Mouse (Mus musculus): Measurements from ENCODE around the gene Slc7a1.
A peak's percentile ranks its signal among the peaks of the same experiment; 100 is the strongest.

The Slc7a1 gene

DNA sequence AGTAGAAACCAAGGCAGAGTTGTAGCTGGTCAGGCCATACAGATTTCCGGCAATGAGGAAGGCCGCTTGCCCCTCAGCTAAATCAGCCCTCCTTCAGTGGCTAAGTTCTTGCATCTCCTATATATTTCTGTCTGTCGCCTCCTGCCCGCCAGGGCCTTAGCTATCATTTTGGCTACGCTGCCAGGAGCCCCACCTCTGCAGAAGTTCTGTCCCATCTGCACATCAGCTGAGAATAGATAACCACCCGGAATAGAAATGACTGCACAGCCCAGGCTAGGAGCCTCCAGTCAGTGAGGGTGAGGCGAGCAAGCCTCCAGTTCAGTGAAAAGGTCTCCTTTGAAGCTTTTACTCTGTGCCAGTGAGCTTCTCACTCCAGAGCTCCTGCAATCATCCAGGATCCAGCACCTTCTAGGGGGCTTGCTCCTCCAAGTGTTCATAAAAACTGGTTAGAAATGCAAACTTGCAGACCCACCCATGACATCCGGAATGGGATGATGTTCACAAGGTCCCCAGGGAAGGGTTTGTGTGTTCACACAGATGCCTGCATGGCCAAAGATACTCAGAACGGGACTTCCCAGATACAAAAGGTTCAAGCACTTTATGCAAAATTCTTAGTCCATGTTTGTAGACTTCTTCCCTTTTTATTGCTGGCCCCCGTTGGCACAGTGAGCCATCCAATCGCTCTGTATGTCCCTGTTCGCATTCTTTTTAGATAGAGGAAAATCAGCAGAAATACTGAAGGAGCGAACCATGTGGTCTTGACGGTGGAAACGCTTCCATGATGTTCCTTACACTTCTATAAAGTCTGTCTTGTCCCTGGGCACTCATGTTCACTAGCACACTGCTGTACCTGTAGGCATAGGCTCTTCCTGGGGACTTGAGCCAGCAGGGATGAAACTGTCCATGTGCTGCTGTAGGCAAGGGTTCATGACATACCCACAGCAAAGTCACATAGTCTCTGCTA, 10.4 kb downstream of the Slc7a1 start:
- DNase-seq = no peak

DNA sequence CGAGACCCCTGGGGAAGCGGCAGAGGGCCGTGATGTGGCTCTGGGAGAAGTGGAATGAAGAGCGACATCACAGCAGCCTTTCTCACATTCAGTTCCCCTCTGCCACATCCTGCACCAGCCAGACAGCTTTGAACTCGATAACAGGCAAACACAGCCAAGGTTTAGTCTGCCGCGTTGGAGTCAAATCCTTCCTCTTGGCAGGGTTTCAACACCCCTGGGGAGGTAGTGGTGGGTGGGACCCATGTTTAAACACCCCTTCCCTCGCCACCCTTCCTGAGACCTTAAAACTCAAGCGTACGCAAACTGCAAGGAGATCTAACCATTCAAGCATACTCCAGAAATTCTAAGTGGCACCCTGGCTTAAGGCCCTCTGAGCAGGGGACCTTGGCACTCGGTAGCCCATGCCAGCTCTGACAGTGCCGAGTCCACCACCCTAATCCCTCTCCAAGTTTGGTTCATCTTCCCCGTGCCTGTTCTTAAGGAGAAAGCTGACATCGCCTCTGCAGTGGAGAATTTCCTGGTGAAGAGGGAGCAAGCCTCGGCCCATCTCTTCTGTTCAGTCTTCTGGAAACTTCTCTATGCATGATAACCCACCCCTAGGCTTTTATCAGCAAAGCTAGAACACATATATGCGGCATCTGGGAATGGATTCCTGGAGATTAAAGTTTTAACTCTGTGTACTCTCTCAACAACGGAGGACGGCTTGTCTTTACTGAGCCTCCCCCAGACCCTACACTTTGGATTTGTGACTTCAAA, 11.3 kb downstream of the Slc7a1 start:
- peak in 1 of 2 experiments; percentile 34 for DNase-seq

DNA sequence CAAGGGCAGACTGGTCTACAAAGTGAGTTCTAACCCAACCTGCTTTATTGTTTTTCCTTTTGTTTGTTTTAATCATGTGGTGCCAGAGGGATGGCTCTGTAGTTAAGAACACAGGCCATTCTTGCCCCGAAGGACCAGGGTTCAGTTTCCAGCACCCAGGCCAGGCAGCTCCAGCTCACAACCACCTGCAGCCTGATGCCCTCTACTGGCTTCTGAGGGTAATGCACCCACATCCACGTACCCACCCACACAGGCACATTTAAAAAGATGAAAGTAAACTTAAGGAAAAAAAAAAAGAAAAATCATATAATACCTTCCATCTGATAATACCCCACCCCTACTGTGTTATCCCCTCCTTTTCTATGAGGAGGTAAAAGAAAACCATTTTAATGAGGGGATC, 11.9 kb downstream of the Slc7a1 start:
- no peak for DNase-seq

DNA sequence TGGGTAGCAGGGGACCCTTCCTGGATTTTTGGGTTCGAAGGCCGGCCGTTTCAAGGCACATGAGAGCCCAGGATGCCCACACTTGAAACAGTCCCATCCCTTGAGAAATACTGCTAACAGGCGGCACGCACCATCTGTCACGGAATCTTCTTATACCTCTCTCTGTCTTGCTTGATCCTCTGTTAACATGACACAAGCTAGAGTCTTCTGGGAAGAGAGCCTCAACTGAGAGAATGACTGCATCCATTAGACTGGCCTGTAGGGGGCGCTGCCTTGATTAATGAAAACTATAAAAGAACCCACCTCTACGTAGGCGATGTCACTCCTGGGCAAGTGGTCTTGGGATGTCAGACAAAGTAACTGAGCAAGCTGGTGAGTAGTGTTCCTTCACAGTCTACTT, 13.2 kb downstream of the Slc7a1 start:
- DNase-seq = no peak

DNA sequence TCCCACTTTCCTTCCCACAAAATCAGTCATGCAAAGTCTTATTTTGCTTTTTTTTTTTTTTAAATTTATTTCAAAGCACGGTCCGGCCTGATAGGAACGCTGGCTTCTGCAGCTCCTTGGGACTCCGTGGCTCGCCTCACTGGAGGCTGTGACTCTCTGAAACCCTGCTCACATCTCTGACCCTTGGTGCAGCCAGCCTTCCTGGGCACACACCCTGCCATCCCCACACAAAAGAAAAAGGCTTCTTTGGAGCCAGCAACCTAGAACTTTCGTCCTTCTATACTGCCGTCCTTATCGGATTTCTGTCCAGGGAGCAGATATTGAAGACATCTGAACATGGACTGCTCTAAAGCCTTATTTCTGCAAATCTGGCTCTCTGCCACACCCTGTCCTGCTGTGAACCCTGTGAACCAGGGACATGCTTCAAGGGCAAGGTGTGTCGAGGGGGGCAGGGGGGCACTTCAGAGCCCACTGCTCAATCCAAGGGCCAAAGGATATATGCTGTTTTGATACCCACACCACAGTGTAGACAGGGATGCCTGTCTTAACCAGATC, 15.1 kb downstream of the Slc7a1 start:
- DNase-seq = no peak

DNA sequence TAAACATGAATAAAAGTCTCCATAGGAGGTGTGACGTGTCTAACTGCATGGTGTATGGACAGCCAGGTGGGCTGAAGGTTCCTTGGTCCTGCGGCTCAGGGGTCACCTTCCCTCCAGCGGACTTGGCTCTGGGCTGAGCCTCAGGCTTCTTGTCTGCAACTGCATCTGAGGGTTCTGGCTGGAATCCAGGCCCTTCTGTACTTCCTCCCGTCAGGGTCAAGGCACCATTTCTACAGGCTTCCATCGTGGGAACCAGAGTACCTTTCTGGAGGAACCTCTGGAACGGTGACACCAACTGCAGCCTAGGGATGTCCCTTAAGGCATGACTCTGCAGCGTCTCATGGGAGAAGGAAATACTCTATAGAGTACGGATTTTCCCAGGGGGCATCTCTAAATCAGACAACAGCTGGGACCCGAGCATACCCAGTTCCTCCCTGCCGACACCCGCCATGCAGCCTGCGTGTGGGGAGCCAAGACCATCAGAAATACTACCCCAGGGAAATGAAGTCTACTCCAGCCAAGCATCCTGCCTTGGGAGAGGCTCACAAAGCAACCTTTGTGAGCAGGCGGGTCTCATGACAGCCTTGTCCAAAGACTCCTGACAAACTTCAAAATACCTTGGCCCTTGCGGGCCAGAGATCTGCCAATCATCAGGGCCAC, 15.7 kb downstream of the Slc7a1 start:
- no peak for DNase-seq

DNA sequence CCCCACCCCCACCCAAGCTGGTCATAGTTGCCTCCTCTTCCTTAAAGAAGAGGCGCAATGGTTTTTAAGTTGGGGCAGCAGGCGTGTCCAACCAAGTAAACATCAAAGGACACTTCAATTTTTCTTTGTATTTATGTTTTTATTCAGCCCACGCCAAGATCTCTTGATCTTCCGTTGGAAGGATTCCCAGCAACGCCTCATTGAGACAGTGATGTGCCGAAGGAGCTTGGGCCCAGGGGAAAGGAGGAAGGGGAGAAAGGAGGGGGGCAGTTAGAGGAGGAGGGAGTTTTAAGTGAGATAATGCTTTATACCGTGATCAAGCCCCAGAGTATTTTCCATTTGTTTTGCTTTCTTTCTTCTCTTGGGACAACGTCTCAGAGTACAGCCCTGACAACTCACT, 18.6 kb downstream of the Slc7a1 start:
- no peak for DNase-seq

DNA sequence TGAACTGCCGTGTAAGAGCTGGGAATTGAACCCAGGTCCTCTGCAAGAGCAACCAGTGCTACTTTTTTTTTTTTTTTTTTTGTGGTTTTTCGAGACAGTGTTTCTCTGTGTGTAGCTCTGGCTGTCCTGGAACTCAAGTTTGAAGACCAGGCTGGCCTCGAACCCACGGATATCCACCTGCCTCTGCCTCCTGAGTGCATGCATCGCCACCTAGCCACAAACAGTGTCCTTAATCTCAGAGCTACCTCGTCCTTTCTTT, 19.5 kb downstream of the Slc7a1 start:
- no peak for DNase-seq

DNA sequence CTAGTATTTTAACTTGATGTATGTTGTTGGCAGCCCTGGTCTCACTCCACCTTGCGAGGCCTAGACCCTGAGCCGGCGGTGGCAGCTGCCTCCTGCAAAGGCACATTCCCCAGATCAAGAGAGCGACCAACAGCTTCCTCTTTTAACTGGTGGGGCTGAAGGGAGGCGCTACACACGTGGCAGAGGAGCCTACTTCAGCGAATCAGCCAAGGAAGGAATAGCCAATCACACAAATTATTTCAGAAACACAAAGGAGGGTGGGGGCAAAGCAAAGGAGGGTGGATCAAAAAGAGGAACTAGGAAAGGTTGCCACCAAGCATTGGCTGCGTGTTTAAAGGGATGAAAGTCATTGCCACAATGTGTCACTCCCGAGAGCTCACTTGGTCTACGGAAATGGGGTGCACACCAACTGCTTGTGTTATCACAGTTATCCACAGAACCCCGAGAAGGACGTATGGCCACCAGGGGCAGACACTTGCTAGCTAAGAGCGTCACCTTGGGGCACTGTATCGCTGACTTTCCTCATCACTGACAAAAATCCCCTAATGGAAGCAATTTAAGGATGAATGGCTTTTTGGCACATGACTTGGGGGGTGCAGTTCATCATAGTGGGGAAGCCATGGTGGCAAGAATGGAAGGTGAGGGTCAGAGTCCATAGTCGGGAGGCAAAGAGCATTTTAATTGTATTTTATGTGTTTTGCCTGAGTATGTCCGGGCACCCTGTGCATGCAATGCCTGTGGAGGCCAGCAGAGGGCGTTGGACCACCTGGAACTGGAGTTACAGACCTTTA, 20.1 kb downstream of the Slc7a1 start:
- peak; percentile 30 to 43 for DNase-seq

DNA sequence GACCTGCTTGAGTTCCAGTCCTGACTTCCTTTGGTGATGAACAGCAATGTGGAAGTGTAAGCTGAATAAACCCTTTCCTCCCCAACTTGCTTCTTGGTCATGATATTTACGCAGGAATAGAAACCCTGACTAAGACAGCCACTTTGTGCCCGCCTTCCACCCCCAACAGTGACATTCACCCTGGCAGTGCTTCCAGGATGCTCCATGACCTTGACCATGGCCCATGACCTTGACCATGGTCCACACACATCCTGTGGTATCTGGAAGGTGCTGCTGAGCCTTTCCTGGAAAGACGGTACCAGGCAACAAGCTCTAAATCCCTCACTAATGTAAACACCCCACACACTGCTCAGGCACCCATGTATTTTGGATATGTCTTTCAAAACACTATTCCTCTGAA, 21.0 kb downstream of the Slc7a1 start:
- DNase-seq = no peak

DNA sequence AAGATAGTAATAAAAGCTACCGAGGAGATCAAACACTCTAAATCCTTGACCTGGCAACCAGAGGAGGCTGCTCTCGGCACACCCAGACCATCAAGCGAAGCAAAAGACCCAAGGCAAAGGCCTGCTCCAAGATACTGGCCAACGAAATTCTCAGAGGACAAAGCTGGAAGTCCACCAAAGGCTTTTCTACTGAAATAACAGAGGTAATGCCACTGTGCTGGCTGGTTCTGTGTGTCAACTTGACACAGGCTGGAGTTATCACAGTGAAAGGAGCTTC, 21.5 kb downstream of the Slc7a1 start:
- DNase-seq = no peak

DNA sequence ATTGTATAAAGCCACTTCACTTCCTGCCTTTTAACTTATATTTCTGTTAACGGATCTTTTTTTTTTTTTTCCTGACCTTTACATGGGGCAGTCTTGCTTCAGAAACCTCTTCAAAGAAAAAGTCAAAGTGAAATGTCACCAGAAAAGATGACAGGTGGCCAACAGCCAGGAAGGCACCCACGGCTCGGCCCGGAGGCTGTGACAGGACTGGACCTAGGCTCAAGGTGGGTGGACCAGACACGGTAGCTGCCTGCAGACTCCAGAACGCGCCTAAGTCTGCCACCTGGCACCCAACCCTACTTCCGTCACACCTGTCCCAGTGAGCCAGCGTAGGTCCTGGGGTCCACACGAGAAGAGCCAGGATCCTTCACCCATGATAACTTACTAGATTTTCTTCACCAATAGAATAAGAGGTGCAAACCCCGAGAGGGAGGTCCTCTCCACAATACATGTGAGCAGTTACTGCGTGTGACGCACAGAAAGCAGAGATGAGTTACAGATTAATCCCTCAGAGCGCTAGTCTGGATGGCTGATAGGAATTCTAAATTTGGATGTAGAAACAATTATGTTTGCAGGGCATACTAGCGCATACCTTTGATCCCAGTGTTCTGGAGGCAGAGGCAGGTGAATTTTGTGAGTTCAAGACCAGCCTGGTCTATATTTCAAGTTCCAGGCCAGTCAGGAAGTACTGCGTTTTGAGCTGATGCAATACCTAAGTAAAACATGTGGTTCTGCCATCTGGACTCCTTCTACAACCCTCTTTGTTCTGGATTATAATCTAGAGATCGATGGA, 22.1 kb downstream of the Slc7a1 start:
- DNase-seq = no peak

DNA sequence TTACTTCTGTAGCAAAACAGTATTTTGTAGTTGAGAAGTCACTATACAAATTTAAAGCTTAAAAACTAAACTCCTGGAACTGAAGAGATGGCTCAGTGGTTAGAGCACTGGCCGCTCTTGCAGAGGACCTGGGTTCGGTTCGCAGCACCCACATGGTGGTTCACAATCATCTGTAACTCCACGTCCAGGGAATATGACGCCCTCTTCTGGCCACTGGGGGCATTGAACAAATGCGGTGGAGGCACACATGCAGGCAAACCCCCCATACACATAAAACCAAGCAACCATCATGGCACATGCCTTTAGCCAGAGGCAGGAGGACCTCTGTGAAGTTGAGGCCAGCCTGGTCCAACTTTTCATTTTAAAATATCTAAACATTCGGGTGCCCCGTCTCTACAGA, 23.3 kb downstream of the Slc7a1 start:
- DNase-seq = no peak

DNA sequence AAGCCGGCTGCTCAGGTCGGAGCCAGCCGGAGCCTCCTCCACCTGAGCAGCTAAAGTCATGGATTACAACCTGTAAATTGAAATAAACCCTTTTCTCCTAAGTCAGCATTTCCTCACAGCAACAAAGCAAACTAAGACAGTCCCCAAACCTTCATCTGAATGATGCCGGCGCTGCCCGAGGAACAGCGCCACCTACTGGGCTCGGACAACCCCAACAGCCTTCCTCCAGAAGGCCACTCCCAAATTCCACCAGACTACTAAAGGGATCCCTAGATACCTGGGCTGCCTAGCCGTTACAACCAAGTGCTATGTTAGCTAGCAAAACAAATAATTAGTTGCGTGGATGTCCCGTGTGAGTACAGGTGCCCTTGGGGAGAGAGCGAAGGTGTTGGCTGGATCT, 24.2 kb downstream of the Slc7a1 start:
- DNase-seq = peak in 1 of 2 experiments; percentile 33

DNA sequence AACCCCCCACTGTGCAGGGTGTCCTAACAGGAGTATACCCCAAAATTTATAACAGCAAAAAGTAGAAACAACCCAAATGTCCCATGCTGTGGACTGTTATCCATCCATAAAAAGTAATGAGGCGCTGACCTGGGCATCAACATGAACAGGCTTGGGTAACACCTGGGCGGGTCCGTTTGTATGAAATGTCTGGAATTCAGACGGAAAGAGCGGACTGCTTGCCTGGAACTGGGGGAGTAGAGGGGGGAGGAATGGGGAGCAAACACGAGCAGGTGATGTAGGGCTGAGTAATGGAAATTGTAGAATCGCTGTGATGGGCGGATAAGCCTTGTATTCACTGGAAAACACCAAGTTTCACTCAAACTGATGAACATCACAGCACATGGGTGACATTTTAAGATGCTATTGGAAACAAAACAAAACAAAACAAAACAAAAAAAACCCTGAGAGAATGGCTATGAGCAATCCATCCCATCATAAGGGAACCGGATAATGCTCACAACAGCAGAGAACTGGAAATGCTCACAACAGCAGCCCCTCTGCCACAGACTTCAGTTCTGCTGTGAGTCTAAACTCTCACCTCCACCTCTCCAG, 26.5 kb downstream of the Slc7a1 start:
- DNase-seq = no peak

DNA sequence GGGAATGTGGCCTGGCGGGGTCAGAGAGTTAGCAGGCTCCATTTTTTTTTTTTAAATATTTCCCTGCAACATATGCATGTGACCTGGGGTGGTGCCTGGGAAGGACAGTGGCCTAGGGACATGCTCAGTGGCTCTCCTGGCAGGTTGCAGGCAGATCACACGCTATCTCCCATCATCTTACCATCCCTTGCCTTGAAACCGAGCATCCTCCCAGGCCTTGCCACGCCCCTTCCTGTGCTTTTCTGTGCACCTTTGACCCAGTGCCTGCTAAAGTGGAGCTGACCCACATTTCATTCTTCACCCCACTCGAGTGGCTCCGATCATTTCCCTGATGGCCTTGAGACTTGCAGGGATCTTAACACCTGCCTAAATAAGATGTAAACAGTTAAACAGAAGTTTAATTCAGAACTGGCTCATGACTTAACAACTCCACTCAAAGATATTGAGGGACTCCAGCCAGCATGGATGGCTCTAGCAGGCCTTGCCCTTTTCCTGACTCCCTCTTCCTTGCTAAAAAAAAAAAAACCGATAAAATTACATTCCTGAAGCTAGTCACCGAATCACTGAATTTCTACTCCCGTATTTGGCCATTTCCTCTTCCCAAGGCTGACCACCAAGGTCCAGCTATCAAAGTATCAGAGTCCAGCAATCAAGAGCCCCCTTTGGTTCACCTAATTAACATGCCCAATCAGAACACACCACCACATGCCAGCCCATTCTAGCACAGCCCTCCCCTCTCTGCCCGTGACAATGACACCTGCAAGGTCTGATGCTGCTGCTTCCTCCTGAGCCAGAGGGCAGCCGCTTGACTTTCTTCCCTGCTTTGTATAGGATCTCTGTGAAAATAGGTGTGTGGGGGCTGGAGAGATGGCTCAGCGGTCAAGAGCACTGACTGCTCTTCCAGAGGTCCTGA, 27.4 kb downstream of the Slc7a1 start:
- DNase-seq = no peak

DNA sequence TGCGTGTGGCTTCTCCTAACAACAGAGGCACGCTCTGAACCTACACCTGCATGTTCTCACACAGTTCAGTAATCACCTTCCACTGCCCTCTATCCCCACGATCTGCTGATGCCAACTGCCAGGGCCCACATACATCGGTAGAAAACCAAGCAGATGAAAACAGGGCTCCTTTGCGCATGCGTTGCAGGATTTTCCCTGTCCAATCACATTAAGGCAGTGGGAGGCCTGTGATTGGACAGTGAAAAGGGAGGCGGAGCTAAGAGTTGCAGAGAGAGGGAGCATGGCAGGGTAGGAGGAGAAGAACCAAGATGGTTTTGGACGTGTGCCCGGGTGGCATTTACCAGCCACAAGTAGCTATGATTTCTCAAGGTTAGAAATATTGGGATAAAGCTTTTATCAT, 28.3 kb downstream of the Slc7a1 start:
- no peak for DNase-seq

DNA sequence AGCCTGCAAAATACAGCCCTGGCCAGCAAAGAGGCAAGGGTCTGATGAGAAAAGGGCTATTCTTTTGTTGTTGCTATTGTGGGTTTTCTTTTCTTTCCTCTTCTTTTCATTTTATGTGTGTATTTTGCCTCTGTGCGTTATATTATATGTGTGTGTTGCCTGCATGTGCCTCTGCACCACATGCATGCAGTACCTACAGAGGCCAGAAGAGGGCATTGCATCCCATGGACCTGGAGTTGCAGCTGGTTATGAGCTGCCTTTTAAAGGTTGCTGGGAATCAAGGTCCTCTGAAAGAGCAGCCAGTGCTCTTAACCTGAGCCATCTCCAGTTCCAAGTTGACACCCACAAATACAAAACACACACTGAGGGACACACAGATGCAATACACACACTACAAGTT, 29.1 kb downstream of the Slc7a1 start:
- DNase-seq = peak in 1 of 2 experiments; percentile 47

DNA sequence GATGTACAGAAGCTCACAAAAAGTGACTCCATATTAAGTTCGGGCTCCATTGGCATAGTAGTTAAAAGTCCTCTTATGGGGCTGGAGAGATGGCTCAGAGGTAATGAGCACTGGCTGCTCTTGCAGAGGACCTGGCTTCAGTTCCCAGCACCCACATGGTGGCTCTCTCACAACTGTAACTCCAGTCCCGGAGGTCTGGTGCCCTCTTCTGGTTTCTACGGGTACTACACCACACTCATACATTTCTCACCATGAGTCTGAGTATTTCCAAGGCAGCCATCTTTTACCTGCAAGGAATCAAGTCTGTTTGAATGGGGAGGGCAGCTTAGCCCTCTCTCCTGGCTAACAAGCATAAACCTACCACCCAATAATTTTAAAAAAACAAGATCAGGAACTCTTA, 30.5 kb downstream of the Slc7a1 start:
- DNase-seq = no peak

DNA sequence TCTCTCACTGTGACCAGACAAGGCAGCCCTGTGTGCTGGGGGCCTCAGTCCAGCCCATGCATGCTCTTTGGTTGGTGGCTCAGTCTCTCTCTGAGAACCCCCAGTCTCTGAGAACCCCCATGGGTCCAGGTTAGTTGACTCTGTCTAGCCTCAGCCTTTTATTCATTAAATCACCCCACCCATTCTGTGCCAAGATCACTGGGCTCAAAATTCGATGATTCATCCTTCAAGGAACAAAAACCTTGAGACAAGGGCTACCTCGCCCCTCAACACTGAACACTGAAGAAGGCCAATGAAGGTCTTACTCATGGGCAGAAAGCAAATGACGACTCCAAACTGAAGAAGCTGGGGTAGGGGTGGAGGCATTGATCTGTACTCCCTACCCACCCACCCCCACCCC, 31.9 kb downstream of the Slc7a1 start:
- DNase-seq = no peak

DNA sequence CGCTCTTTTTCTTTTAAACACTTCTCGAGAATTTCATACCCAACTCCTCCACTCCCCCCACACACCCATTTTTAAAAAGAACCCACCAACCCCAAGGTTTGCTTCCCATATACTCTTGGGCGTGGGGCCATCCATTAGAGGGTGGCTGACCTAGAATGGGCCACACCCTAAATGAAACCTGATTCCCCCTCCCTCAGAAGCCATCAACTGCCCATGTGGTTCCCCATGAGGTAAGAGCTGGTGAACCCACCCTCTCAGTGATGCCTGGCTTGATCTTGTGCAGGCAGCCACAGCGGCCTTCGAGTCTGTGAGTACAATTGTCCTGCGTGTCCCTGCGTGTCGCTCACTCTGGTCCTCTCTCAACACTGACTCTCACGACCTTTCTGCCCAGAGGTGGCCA, 33.2 kb downstream of the Slc7a1 start:
- no peak for DNase-seq
